Comparison of ENCODE assay signal across 9 mouse cellular contexts in genomic region chr7:18950523-18951315, GRCm38 (mm10). TPM values are rescaled to one million over a fixed set of nuclear protein-coding genes. Genes with fewer than 3 reads are reported as not detected.
A peak's percentile ranks its signal among the peaks of the same experiment; 100 is the strongest.
DNase-seq lines count a peak whose midpoint lies in the region; ATAC-seq and TF ChIP-seq lines count a peak whose summit lies in the region.
"Had no signal": no experiment of that assay in that cellular context is flagged by ENCODE, and none has a peak within 500 bp of the region (broad histone marks: within the 10 kb centered on the region; RNA-seq: fewer than 3 reads in every experiment).

No protein-coding gene starts in this region.

- no peak for TF ChIP-seq POLR2A in MEL (IDR thresholded peaks at IDR 0.05; ENCODE audit: control insufficient read depth in 1 of 2, insufficient read depth in 1 of 2, low read depth in 1 of 2, low read length in 2 of 2, poor library complexity in 1 of 2)

- no peaks in the 10 kb centered on the region for H3K79me2 ChIP-seq in MEL (ENCODE audit: control insufficient read depth, insufficient read depth, low read length, poor library complexity)

- ATAC-seq in forebrain, embryonic 14.5 days = peak; percentile 49
- 0 out of 2 replicates have a peak, but pooled peaks have one; percentile 11 for ATAC-seq in midbrain, embryonic 12.5 days (ENCODE audit: low FRiP score, low read depth)

- no peak for TF ChIP-seq CTCF in MEL (IDR thresholded peaks at IDR 0.05 in 2 of 3, conservative IDR thresholded peaks at IDR 0.05 in 1 of 3; ENCODE audit: control insufficient read depth in 1 of 3, insufficient read depth in 1 of 3, low read depth in 2 of 3, low read length in 3 of 3, poor library complexity in 1 of 3, severe bottlenecking in 1 of 3)

- H3K9ac ChIP-seq in MEL (ENCODE audit: control insufficient read depth, low read depth, low read length, poor library complexity, severe bottlenecking) = no peak overlapping the region
- peak overlapping the region; percentile 29; the same call in 1 of the 2 replicates for H3K9ac ChIP-seq in forebrain, embryonic 14.5 days (ENCODE audit: low read length)
- peak overlapping the region; percentile 29; the same call in 1 of the 2 replicates for H3K9ac ChIP-seq in midbrain, embryonic 12.5 days (replicated peaks)
- H3K9ac ChIP-seq: lung, embryonic 14.5 days had no signal

- no peaks in the 10 kb centered on the region for H3K9me3 ChIP-seq in MEL (replicated peaks; ENCODE audit: insufficient read depth, low read length)
- H3K9me3 ChIP-seq in forebrain, embryonic 14.5 days (replicated peaks; ENCODE audit: control insufficient read depth, low read length) = no peaks in the 10 kb centered on the region
- H3K9me3 ChIP-seq in midbrain, embryonic 12.5 days = no peaks in the 10 kb centered on the region
- H3K9me3 ChIP-seq: heart, embryonic 10.5 days had no signal

- no peak for TF ChIP-seq RAD21 in MEL (IDR thresholded peaks at IDR 0.05; ENCODE audit: low read depth, low read length)

- WGBS in forebrain, embryonic 14.5 days = 14% methylated on average over 18 of the region's 18 CpGs
- WGBS in midbrain, embryonic 12.5 days = 16% methylated on average over 18 of the region's 18 CpGs

- no peak overlapping the region for H3K4me3 ChIP-seq in MEL (ENCODE audit: control insufficient read depth in 1 of 2, insufficient read depth in 1 of 2, low read depth in 2 of 2, low read length in 2 of 2)
- no peak overlapping the region for H3K4me3 ChIP-seq in forebrain, embryonic 14.5 days (ENCODE audit: low read depth, low read length)
- H3K4me3 ChIP-seq in midbrain, embryonic 12.5 days = peak overlapping the region; percentile 3
- H3K4me3 ChIP-seq: heart, embryonic 10.5 days had no signal

- DNase-seq in A20 (ENCODE audit: low read depth, low spot score) (peak; percentile 34), MEL (ENCODE audit: low read depth, low spot score) (peak; percentile 59)
- peak; percentile 85 for DNase-seq in forebrain, embryonic 14.5 days (ENCODE audit: low spot score)
- DNase-seq in adrenal gland, postnatal 10 days = no peak
- no peak for DNase-seq in cerebellum, adult 9-10 months
- no peak for DNase-seq in left cerebral cortex, adult 8-10 months (ENCODE audit: low spot score in 2 of 2)

- peaks cover 0 to 5% of the 10 kb centered on the region in 2 experiments; a peak in 1 of 4 replicates for H3K36me3 ChIP-seq in MEL (ENCODE audit: control insufficient read depth in 1 of 2, insufficient read depth in 2 of 2, low read length in 2 of 2)
- peaks cover 51% of the 10 kb centered on the region for H3K36me3 ChIP-seq in forebrain, embryonic 14.5 days (ENCODE audit: control insufficient read depth, insufficient read depth, low read length)
- H3K36me3 ChIP-seq in midbrain, embryonic 12.5 days = peaks cover 53% of the 10 kb centered on the region
- H3K36me3 ChIP-seq: heart, embryonic 10.5 days had no signal

- H3K27me3 ChIP-seq in MEL (ENCODE audit: control insufficient read depth in 1 of 2, insufficient read depth in 2 of 2, low read length in 2 of 2) = no peaks in the 10 kb centered on the region
- no peaks in the 10 kb centered on the region for H3K27me3 ChIP-seq in forebrain, embryonic 14.5 days (replicated peaks; ENCODE audit: control insufficient read depth, insufficient read depth, low read length)
- H3K27me3 ChIP-seq in midbrain, embryonic 12.5 days = 0 out of 2 replicates have a peak, but pooled peaks cover 5% of the 10 kb centered on the region

- H3K4me1 ChIP-seq in MEL (ENCODE audit: control insufficient read depth in 1 of 2, insufficient read depth in 2 of 2, low read length in 2 of 2) = peaks cover 0 to 14% of the 10 kb centered on the region in 2 experiments; a peak in 2 of 4 replicates
- H3K4me1 ChIP-seq in forebrain, embryonic 14.5 days (ENCODE audit: control insufficient read depth, insufficient read depth, low read length) = peaks cover 37% of the 10 kb centered on the region
- H3K4me1 ChIP-seq in midbrain, embryonic 12.5 days = peaks cover 47% of the 10 kb centered on the region

- no peak overlapping the region for H3K27ac ChIP-seq in MEL (ENCODE audit: control insufficient read depth, low read depth, low read length)
- H3K27ac ChIP-seq in forebrain, embryonic 14.5 days (ENCODE audit: low read depth, low read length) = peak overlapping the region; percentile 92
- peak overlapping the region; percentile 97 for H3K27ac ChIP-seq in midbrain, embryonic 12.5 days (replicated peaks)
- H3K27ac ChIP-seq: heart, embryonic 10.5 days had no signal

- H3K4me2 ChIP-seq in forebrain, embryonic 14.5 days (ENCODE audit: low read length) = peak overlapping the region; percentile 35
- H3K4me2 ChIP-seq in midbrain, embryonic 12.5 days (replicated peaks) = peak overlapping the region; percentile 49
- H3K4me2 ChIP-seq: lung, embryonic 14.5 days had no signal

- peak in 1 of 2 experiments; percentile 53; a peak in 2 of 4 replicates for TF ChIP-seq EP300 in MEL (IDR thresholded peaks at IDR 0.05; ENCODE audit: low read depth in 1 of 2, low read length in 2 of 2)

TF ChIP-seq in MEL, 35 proteins besides CTCF, POLR2A, EP300 and RAD21 (continues in another document):
- TF ChIP-seq ZC3H11A (IDR thresholded peaks at IDR 0.05; ENCODE audit: low read depth, low read length) (no peak), HCFC1 (IDR thresholded peaks at IDR 0.05; ENCODE audit: low read depth, low read length) (no peak), MXI1 (IDR thresholded peaks at IDR 0.05; ENCODE audit: low read depth, low read length) (no peak), E2F4 (IDR thresholded peaks at IDR 0.05; ENCODE audit: borderline replicate concordance, low read depth, low read length) (no peak), ZKSCAN1 (IDR thresholded peaks at IDR 0.05; ENCODE audit: low read depth, low read length) (no peak), TAL1 (IDR thresholded peaks at IDR 0.05; ENCODE audit: low read length) (peak; percentile 34), MYC (IDR thresholded peaks at IDR 0.05; ENCODE audit: low read depth, low read length) (no peak), CHD1 (IDR thresholded peaks at IDR 0.05; ENCODE audit: low read depth, low read length) (no peak), POLR2AphosphoS2 (IDR thresholded peaks at IDR 0.05; ENCODE audit: low read length) (no peak), JUND (IDR thresholded peaks at IDR 0.05; ENCODE audit: low read depth, low read length) (no peak), CHD2 (IDR thresholded peaks at IDR 0.05; ENCODE audit: low read length) (no peak), BHLHE40 (IDR thresholded peaks at IDR 0.05; ENCODE audit: borderline replicate concordance, low read depth, low read length) (no peak), ELF1 (IDR thresholded peaks at IDR 0.05; ENCODE audit: low read depth, low read length) (no peak), ZNF384 (IDR thresholded peaks at IDR 0.05; ENCODE audit: low read depth, low read length) (no peak), NELFE (IDR thresholded peaks at IDR 0.05; ENCODE audit: low read depth, low read length) (no peak), SIN3A (IDR thresholded peaks at IDR 0.05; ENCODE audit: low read length) (peak; percentile 28; the same call in 1 of the 2 replicates), POLR2AphosphoS5 (IDR thresholded peaks at IDR 0.05; ENCODE audit: borderline replicate concordance, low read depth, low read length) (no peak)

RNA-seq across cellular contexts. Expression of gene Nova2, which starts 25.0 kb away (rescaled TPM):
- total RNA-seq in MEL (2012; rRNA removed) = 0.03 and 0.04 TPM in 2 replicates
- polyA plus RNA-seq in MEL (2012; ENCODE audit: insufficient read depth in 1 of 2, insufficient read length in 2 of 2, low read depth in 1 of 2, low replicate concordance in 2 of 2, missing spikeins in 1 of 2) = under 1 TPM in 1 of 2 experiments, not detected in 1; 0.22 TPM
- 13.1 and 15.7 TPM in 2 replicates for polyA plus RNA-seq in forebrain, embryonic 14.5 days (2014; fragmentation: Nextera tagmentation; extraction: Ambion mirVana)
- 12.0 and 13.5 TPM in 2 replicates for polyA plus RNA-seq in midbrain, embryonic 12.5 days (2016; fragmentation: Nextera tagmentation; extraction: Ambion mirVana)
- total RNA-seq in adrenal gland, postnatal 10 days (2021) = 1 to 10 TPM; 6.1 to 7.4 TPM
- 10 to 100 TPM; 67.1 to 75.1 (median 69.9) TPM for total RNA-seq in left cerebral cortex, adult 8-10 months (2022)

RNA-seq across cellular contexts. Expression of gene Nanos2, which starts 36.5 kb away (rescaled TPM):
- not detected in 2 replicates for total RNA-seq in MEL (2012; rRNA removed)
- not detected for polyA plus RNA-seq in MEL (2012; ENCODE audit: insufficient read depth in 1 of 2, insufficient read length in 2 of 2, low read depth in 1 of 2, low replicate concordance in 2 of 2, missing spikeins in 1 of 2)
- polyA plus RNA-seq in forebrain, embryonic 14.5 days (2014; fragmentation: Nextera tagmentation; extraction: Ambion mirVana) = 0.18 and 0.49 TPM in 2 replicates
- polyA plus RNA-seq in midbrain, embryonic 12.5 days (2016; fragmentation: Nextera tagmentation; extraction: Ambion mirVana) = 0.20 and 0.33 TPM in 2 replicates
- not detected for total RNA-seq in adrenal gland, postnatal 10 days (2021)
- total RNA-seq in left cerebral cortex, adult 8-10 months (2022) = 1 to 10 TPM in 2 of 4 experiments, under 1 TPM in 2; 0.53 to 1.3 (median 1.0) TPM
- polyA plus RNA-seq: heart, embryonic 10.5 days; lung, embryonic 14.5 days had no signal

RNA-seq across cellular contexts. Expression of gene Mypop, which starts 40.3 kb away (rescaled TPM):
- total RNA-seq in MEL (2012; rRNA removed) = 0.95 and 1.2 TPM in 2 replicates
- 1 to 10 TPM in 1 of 2 experiments, not detected in 1; 6.5 TPM for polyA plus RNA-seq in MEL (2012; ENCODE audit: insufficient read depth in 1 of 2, insufficient read length in 2 of 2, low read depth in 1 of 2, low replicate concordance in 2 of 2, missing spikeins in 1 of 2)
- 3.6 and 3.9 TPM in 2 replicates for polyA plus RNA-seq in forebrain, embryonic 14.5 days (2014; fragmentation: Nextera tagmentation; extraction: Ambion mirVana)
- 5.3 and 6.1 TPM in 2 replicates for polyA plus RNA-seq in midbrain, embryonic 12.5 days (2016; fragmentation: Nextera tagmentation; extraction: Ambion mirVana)
- 1 to 10 TPM; 6.4 to 6.8 TPM for total RNA-seq in adrenal gland, postnatal 10 days (2021)
- total RNA-seq in left cerebral cortex, adult 8-10 months (2022) = 10 to 100 TPM; 54.2 to 60.5 (median 57.6) TPM

RNA-seq across cellular contexts. Expression of gene Ccdc61, which starts 40.5 kb away (rescaled TPM):
- total RNA-seq in MEL (2012; rRNA removed) = 19.7 TPM in 2 replicates
- 10 to 100 TPM in 1 of 2 experiments, not detected in 1; 69.8 TPM for polyA plus RNA-seq in MEL (2012; ENCODE audit: insufficient read depth in 1 of 2, insufficient read length in 2 of 2, low read depth in 1 of 2, low replicate concordance in 2 of 2, missing spikeins in 1 of 2)
- 17.4 and 19.0 TPM in 2 replicates for polyA plus RNA-seq in forebrain, embryonic 14.5 days (2014; fragmentation: Nextera tagmentation; extraction: Ambion mirVana)
- 34.7 and 38.7 TPM in 2 replicates for polyA plus RNA-seq in midbrain, embryonic 12.5 days (2016; fragmentation: Nextera tagmentation; extraction: Ambion mirVana)
- total RNA-seq in adrenal gland, postnatal 10 days (2021) = 10 to 100 TPM; 12.5 to 13.9 TPM
- 10 to 100 TPM; 11.5 to 12.8 (median 12.2) TPM for total RNA-seq in left cerebral cortex, adult 8-10 months (2022)

RNA-seq across cellular contexts. Expression of gene Irf2bp1, which starts 53.1 kb away (rescaled TPM):
- 27.8 and 33.1 TPM in 2 replicates for total RNA-seq in MEL (2012; rRNA removed)
- polyA plus RNA-seq in MEL (2012; ENCODE audit: insufficient read depth in 1 of 2, insufficient read length in 2 of 2, low read depth in 1 of 2, low replicate concordance in 2 of 2, missing spikeins in 1 of 2) = 10 to 100 TPM in 1 of 2 experiments, not detected in 1; 41.1 TPM
- 25.9 and 33.3 TPM in 2 replicates for polyA plus RNA-seq in forebrain, embryonic 14.5 days (2014; fragmentation: Nextera tagmentation; extraction: Ambion mirVana)
- polyA plus RNA-seq in midbrain, embryonic 12.5 days (2016; fragmentation: Nextera tagmentation; extraction: Ambion mirVana) = 41.6 and 43.1 TPM in 2 replicates
- total RNA-seq in adrenal gland, postnatal 10 days (2021) = 10 to 100 TPM; 36.9 to 37.2 TPM
- total RNA-seq in left cerebral cortex, adult 8-10 months (2022) = 10 to 100 TPM; 51.2 to 54.1 (median 53.2) TPM

Comparison
In these comparisons a context has a peak if more than half of its experiments do, and no peak if none do; other contexts are left out.
1. DNase-seq: peak in A20 (single experiment), MEL (single experiment) and forebrain, embryonic 14.5 days (single experiment); none in adrenal gland, postnatal 10 days (single experiment), cerebellum, adult 9-10 months (single experiment) and left cerebral cortex, adult 8-10 months (0 of 2).
2. RNA of gene Nova2, which starts 25.0 kb away (total RNA-seq): 67.1 to 75.1 TPM in left cerebral cortex, adult 8-10 months; 6.1 to 7.4 TPM in adrenal gland, postnatal 10 days and 0.03 to 0.04 TPM in MEL; every median in the first group is over 4 times any median in the second.
3. RNA of gene Mypop, which starts 40.3 kb away (total RNA-seq): 54.2 to 60.5 TPM in left cerebral cortex, adult 8-10 months; 6.4 to 6.8 TPM in adrenal gland, postnatal 10 days and 0.95 to 1.2 TPM in MEL; every median in the first group is over 4 times any median in the second.